Mouse (Mus musculus) brain, adult 2 months (tissue): ENCODE measurements around the gene Atp6ap1.
A peak's percentile ranks its signal among the peaks of the same experiment; 100 is the strongest.

Experiments
- DNase-seq: peaks from one replicate; pipeline ENCODE4 v3.0.0; 2011; ENCODE audit warnings: low read depth, low spot score

Atp6ap1 gene

GRCm38 (mm10) chrX:74296538-74297448, at the start of gene Atp6ap1:
Gene Atp6ap1, plus strand, starts transcription at chrX:74297097.
- peak; percentile 98 for DNase-seq

GRCm38 (mm10) chrX:74248651-74249050, 48.2 kb upstream of the Atp6ap1 start:
- DNase-seq = peak; percentile 71

DNA sequence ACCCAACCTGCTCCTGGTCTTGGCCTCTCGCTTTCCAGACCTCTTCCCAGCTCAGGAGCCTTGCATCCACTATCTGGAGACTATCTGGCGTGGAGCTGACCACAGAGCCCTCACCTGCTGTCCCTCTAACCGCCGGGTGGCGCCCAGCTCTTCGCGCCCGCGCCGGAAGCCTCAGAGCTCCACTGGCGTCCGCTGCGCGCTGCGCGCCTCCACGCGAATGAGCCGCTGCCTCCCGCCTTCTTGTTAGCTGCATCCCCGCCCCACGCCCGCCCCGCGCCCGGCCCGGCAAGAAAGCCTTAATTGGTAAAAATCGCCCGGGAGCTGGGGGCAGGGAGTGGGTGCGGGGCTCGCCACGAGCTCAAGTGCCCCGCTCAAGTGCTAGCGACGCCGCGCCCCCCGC, 47.3 kb upstream of the Atp6ap1 start, which contains the start of gene Flna:
Gene Flna (minus strand): TSS at position 206 of the 400 bp plus-strand sequence.
- peak; percentile 85 for DNase-seq

DNA sequence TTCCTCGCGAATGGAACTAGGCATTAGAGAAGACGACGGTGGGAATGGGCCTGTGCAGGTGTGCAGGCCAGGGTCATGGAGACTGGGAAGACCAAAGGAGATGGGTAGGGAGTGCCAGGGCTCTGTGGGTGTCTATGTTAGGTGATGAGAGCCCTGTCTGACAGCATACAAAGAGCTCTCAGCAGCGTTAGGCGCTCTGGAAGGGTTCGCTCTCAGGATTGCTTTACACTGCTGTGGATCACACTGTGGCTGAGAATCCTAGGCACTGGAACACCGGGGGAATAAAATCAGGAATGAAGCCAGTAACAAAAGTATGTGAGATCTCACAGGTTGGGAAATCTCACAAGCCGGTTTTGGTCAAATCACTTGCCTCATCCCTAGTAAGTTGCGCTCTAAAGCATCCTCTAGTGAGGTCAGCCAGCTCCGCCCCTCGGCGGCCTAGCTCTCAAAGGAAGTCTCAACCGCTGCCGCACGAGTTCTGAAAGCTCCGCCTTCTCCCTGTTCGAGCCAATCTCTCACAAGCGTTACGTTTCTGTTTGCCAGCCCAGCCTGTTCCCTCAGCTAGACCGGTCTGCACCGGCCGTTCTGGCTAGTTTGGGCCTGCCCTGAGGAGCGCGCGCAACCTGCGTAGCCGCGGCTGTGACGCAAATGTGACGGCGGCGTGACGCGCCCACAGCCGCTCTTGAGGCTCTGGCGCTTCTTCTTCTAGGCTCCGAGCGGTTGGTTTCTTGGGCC, 42.6 kb upstream of the Atp6ap1 start, which contains the start of gene Emd:
Gene Emd (plus strand): TSS at position 535 of the 735 bp plus-strand sequence.
- DNase-seq = peak; percentile 98

DNA sequence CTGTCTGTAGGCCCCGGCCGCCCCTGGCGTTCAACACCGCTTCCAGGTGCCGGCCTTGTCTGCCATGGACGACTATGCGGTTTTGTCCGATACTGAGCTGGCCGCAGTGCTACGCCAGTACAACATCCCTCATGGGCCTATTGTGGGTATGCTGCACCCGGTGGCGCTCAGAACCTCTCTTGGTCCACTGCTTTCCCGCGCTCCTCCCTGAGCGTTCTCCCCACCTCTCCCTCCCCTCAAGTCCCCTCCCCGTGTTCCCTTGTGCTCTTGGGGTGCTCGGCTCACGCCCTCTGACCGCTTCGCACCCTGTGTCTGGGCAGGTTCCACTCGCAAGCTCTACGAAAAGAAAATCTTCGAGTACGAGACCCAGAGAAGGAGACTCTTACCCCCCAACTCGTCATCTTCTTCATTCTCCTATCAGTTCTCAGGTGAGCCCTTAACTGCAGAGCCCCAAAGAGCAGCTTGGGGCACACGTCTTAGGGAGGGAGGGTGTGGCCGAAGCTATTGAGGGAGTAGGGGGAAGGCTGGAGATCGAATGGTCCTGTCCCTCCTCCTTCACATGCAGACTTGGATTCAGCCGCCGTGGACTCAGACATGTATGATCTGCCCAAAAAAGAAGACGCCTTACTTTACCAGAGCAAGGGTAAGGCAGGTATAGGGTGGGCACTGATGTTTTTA, 41.9 kb upstream of the Atp6ap1 start:
- DNase-seq = no peak

DNA sequence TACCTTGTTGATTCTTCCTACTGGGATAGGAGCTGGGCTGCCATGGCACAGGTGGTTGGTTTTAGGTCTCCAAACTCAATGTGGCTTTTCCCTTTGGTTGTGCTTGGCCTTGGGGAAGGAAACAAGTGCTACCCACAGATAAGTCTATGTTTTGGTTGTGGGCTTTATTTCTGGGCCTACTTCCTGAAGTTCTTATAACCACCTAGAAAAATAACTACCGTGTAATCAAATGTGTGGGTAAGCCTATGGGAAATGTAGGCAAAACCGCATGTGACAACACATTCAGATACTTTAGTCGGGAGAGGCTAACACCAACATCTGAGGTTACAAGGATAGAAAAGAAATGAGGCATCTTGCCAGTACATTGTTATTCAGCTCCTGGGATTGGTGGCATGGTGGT, 39.2 kb upstream of the Atp6ap1 start:
- DNase-seq = no peak

- peak; percentile 65 for DNase-seq
Observed at GRCm38 (mm10) chrX:74269736-74270061, 27.2 kb upstream of the Atp6ap1 start.

DNA sequence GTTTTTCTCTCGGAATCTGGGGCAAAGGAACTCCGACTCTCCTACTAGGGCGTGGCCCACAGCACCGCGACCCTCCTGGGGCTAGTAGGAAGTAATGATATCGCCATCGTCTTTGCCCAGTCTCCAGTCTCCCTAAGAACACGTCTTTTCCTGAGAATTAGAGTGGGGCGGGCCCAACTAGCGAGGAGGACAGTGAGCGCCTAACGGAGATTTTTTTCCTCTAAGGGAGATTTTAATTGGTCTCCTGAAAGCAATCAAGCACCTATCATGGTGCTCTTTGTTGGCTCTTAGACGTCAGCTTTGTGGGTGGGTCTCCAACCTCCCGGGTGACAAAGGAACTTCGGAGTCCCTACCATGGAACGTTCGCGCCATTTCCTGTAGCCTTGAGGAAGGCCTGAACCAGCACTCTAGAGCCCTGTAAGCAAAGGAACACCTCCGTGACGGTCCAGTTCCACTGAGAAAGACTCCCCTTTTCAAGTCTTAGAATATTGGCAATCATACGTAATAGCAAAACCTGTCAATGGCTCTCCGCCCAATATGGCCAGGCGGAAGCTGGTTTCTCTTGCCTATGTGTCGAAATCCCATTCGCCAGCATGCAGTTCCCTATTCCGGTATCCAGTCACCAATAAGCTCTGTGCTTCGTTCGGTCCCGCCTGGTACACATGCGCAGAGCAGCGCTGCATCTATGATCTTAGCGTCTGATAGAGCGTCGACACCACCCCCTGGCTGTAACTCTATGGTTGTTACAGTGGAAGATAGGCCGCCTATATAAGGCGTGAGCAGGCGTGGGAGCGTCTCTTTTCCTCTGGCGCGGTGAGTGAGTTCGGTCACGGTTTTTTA, 26.6 kb upstream of the Atp6ap1 start, which contains the start of gene Rpl10:
Gene Rpl10 (plus strand): TSS at position 751 of the 840 bp plus-strand sequence.
- peak; percentile 99 for DNase-seq

DNA sequence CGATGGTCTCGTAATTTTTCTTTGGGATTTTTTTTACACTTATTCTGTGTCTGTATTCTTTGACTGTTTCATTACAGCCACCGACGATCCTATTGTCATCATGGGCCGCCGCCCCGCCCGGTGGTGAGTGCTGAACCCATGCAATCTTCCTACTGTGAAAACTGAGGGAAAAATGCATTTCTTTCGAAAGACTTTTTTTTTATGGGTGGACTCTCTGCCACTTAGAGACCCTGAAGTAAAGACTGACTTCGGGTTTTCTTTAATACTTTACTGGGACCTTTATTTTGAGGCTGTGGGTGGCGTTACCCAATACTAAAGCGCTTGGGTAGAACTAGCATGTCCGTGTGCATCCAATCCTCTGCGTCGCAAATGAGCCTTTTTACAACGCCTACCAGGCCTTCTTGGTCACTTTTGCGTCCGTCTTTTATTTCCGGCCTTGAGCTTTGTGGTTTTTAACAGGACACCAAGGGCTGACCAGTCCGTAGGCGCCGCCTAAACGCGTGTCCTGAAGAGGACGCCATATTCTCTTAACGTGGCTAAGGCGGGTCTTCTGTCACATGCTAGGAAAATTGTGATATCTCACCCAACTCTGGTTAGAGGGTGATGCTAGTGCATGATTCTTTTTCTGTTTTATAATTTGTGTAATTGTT, 25.9 kb upstream of the Atp6ap1 start:
- DNase-seq = peak; percentile 50

DNA sequence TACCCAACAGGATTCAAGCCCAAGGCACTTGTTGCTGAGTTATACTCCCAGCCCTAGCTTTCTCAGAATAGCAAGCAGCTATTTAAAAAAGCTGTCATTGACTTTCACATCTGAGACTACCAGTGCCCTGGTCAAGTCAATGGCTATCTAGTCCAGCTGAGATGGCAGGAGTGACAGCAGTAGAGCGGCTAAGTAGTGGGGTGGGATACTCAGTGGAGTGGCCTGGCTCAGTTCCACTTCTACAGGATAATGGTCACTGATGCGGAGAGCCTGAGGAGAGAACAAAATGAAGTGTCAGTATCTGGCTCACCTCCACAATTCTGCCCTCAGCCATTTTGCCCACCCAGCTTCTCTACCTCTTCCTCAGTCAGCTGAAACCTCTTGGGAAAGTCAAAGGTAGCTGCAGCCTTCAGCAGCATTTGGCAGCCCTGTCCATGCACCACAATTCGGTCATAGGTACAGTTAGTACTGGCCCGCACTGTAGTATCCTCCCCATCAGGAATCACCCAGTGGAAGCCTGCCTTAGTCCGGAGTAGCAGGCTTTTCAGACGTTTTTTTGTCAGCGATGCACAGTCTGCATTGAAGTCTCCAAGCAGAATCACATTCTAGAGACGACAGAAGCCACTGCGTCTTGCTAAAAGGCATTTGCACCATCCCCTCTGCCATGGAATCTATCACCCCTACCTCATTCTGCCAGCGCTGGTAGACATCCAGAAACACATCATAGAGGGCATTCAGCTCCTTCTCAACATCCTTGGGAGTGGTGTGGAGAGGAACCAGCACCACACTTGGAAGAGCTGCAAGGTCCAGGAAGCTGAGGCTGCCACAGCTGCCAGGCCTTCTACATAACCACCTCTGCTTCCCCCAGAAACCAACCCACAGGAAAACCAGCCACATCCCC, 23.2 kb upstream of the Atp6ap1 start:
- no peak for DNase-seq

GRCm38 (mm10) chrX:74277916-74278315, 19.0 kb upstream of the Atp6ap1 start:
- no peak for DNase-seq

GRCm38 (mm10) chrX:74281041-74281731, 15.7 kb upstream of the Atp6ap1 start:
- DNase-seq = no peak

- peak; percentile 88 for DNase-seq
Observed at GRCm38 (mm10) chrX:74281732-74282394, 15.0 kb upstream of the Atp6ap1 start, which contains the start of the genes Taz and Dnase1l1. Gene Taz, plus strand, starts transcription at chrX:74281912. Gene Dnase1l1, minus strand, starts transcription at chrX:74282337.

GRCm38 (mm10) chrX:74282395-74283091, 14.4 kb upstream of the Atp6ap1 start:
- peak; percentile 96 for DNase-seq

- no peak for DNase-seq
Observed at GRCm38 (mm10) chrX:74283092-74283437, 13.8 kb upstream of the Atp6ap1 start.

- DNase-seq = no peak
Observed at GRCm38 (mm10) chrX:74293431-74293830, 3.5 kb upstream of the Atp6ap1 start.

DNA sequence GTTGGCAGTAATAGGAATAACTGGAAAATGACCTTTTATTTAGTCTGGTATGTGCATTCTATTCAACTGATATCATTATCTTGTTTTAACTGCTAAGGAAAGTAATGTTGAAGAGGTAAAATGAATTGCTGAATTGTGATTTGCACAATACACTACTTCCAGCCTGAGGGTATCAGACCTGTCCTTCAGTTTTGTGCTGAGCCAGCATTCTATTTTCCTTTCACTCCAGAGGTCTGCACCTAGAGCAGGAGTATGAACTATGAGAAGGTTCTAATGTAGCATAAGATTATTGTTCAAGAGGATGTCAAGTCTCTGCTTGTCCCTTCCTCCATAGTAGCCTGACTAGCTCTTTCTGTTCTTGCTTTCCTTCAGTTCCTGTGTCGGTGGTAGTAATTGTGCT, 1.5 kb downstream of the Atp6ap1 start:
- DNase-seq = no peak

DNA sequence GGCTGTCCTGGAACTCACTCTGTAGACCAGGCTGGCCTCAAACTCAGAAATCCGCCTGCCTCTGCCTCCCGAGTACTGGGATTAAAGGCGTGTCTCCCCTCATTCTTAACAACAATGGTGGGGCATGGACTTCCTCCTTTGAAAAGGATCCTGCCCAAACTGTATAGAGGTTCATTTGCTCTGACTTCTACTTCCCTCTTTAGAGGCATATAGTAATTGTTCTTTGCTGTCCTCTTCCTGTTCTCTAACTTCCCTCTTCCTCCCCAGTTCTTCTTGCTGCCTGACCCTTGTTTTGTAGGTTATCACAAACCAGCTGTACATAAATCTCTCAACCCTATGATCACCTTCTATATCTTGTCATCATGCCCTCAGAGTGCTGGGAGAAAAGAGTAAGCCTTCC, 2.8 kb downstream of the Atp6ap1 start:
- no peak for DNase-seq
